Mouse (Mus musculus): Measurements from ENCODE around the gene Lbr. TPM values are rescaled to one million over a fixed set of nuclear protein-coding genes. Genes with fewer than 3 reads are reported as not detected.
"Not testable (repeated sequence)": the region's sequence is repeated elsewhere in the genome, so short reads cannot be mapped to it uniquely, and the experiment has no call there.

Lbr gene
- polyA plus RNA-seq, 1 experiment from 2014 or later: 211 TPM

GRCm38 (mm10) chr1:181782600-181782999, 60.2 kb downstream of the Lbr start:
- not testable (repeated sequence) for H3K9ac ChIP-seq (ENCODE audit: low read length); H3K9me3 ChIP-seq (ENCODE audit: control insufficient read depth, low read length); H3K4me1 ChIP-seq (replicated peaks; ENCODE audit: control insufficient read depth, insufficient read depth, low read length); H3K4me3 ChIP-seq (ENCODE audit: low read depth, low read length); H3K27ac ChIP-seq (ENCODE audit: low read depth, low read length); ATAC-seq (replicated peaks; ENCODE audit: low FRiP score); DNase-seq (ENCODE audit: low spot score); H3K36me3 ChIP-seq (ENCODE audit: control insufficient read depth, insufficient read depth, low read length); H3K4me2 ChIP-seq (ENCODE audit: low read depth, low read length, severe bottlenecking); H3K27me3 ChIP-seq (ENCODE audit: control insufficient read depth, insufficient read depth, low read length)
- WGBS: 97% methylated on average over 11 of the region's 11 CpGs

- no peak for DNase-seq (ENCODE audit: low spot score)
- 83% methylated on average over 1 of the region's 1 CpGs for WGBS
- Histone ChIP-seq H3K4me1 (replicated peaks; ENCODE audit: control insufficient read depth, insufficient read depth, low read length) (no peaks in the 10 kb centered on the region), H3K9me3 (ENCODE audit: control insufficient read depth, low read length) (no peaks in the 10 kb centered on the region), H3K4me3 (ENCODE audit: low read depth, low read length) (no peak overlapping the region), H3K9ac (ENCODE audit: low read length) (no peak overlapping the region), H3K4me2 (ENCODE audit: low read depth, low read length, severe bottlenecking) (no peak overlapping the region), H3K36me3 (ENCODE audit: control insufficient read depth, insufficient read depth, low read length) (no peaks in the 10 kb centered on the region), H3K27ac (ENCODE audit: low read depth, low read length) (no peak overlapping the region), H3K27me3 (ENCODE audit: control insufficient read depth, insufficient read depth, low read length) (no peaks in the 10 kb centered on the region)
- ATAC-seq (replicated peaks; ENCODE audit: low FRiP score): no peak
These were observed 66.3 kb downstream of the Lbr start for GRCm38 (mm10) chr1:181776541-181776940.

- Histone ChIP-seq H3K4me1 (replicated peaks; ENCODE audit: control insufficient read depth, insufficient read depth, low read length) (no peaks in the 10 kb centered on the region), H3K27ac (ENCODE audit: low read depth, low read length) (no peak overlapping the region), H3K4me2 (ENCODE audit: low read depth, low read length, severe bottlenecking) (no peak overlapping the region), H3K27me3 (ENCODE audit: control insufficient read depth, insufficient read depth, low read length) (no peaks in the 10 kb centered on the region), H3K4me3 (ENCODE audit: low read depth, low read length) (no peak overlapping the region), H3K9ac (ENCODE audit: low read length) (no peak overlapping the region), H3K36me3 (ENCODE audit: control insufficient read depth, insufficient read depth, low read length) (no peaks in the 10 kb centered on the region), H3K9me3 (ENCODE audit: control insufficient read depth, low read length) (no peaks in the 10 kb centered on the region)
- WGBS: 96% methylated on average over 3 of the region's 3 CpGs
- no peak for DNase-seq (ENCODE audit: low spot score)
- ATAC-seq (replicated peaks; ENCODE audit: low FRiP score): no peak
These were observed 71.0 kb downstream of the Lbr start for GRCm38 (mm10) chr1:181771871-181772270.

- 60% methylated on average over 14 of the region's 14 CpGs for WGBS
- ATAC-seq (replicated peaks; ENCODE audit: low FRiP score): no peak
- H3K27me3 ChIP-seq (ENCODE audit: control insufficient read depth, insufficient read depth, low read length): no peaks in the 10 kb centered on the region
- no peak overlapping the region for H3K9ac ChIP-seq (ENCODE audit: low read length)
- no peak for DNase-seq (ENCODE audit: low spot score)
- H3K4me1 ChIP-seq (replicated peaks; ENCODE audit: control insufficient read depth, insufficient read depth, low read length): no peaks in the 10 kb centered on the region
- H3K4me2 ChIP-seq (ENCODE audit: low read depth, low read length, severe bottlenecking): no peak overlapping the region
- H3K27ac ChIP-seq (ENCODE audit: low read depth, low read length): no peak overlapping the region
- no peaks in the 10 kb centered on the region for H3K36me3 ChIP-seq (ENCODE audit: control insufficient read depth, insufficient read depth, low read length)
- no peaks in the 10 kb centered on the region for H3K9me3 ChIP-seq (ENCODE audit: control insufficient read depth, low read length)
- H3K4me3 ChIP-seq (ENCODE audit: low read depth, low read length): no peak overlapping the region
These were observed 73.5 kb downstream of the Lbr start for GRCm38 (mm10) chr1:181769392-181769791.

Other genes with a start within 250 kb of the Lbr start
- 40.8 and 42.4 TPM in 2 replicates for gene Enah, start 176.9 kb upstream of the Lbr start, polyA plus RNA-seq (2014; fragmentation: Nextera tagmentation; extraction: Ambion mirVana)

Measured in forebrain, embryonic 11.5 days (tissue).